Mouse (Mus musculus): ENCODE measurements around the gene Rnft1.
A peak's percentile ranks its signal among the peaks of the same experiment; 100 is the strongest.
"Not testable (repeated sequence)": the region's sequence is repeated elsewhere in the genome, so short reads cannot be mapped to it uniquely, and the experiment has no call there.

Rnft1 gene

GRCm38 (mm10) chr11:86519751-86520150, 35.3 kb downstream of the Rnft1 start:
- no peak for DNase-seq (ENCODE audit: low spot score)

GRCm38 (mm10) chr11:86527528-86527927, 43.1 kb downstream of the Rnft1 start:
- no peak for DNase-seq (ENCODE audit: low spot score)

- peak; percentile 9 for DNase-seq (ENCODE audit: low spot score)
Measured at GRCm38 (mm10) chr11:86532834-86533233, 48.4 kb downstream of the Rnft1 start.

- not testable (repeated sequence) for DNase-seq (ENCODE audit: low spot score)
Measured at GRCm38 (mm10) chr11:86533302-86533701, 48.8 kb downstream of the Rnft1 start.

GRCm38 (mm10) chr11:86534201-86534910, 49.9 kb downstream of the Rnft1 start:
- DNase-seq (ENCODE audit: low spot score): no peak

- peak; percentile 1 for DNase-seq (ENCODE audit: low spot score)
Measured at GRCm38 (mm10) chr11:86538786-86539185, 54.3 kb downstream of the Rnft1 start.

GRCm38 (mm10) chr11:86539716-86540475, 55.4 kb downstream of the Rnft1 start:
- no peak for DNase-seq (ENCODE audit: low spot score)

GRCm38 (mm10) chr11:86540476-86540845, 56.0 kb downstream of the Rnft1 start:
- DNase-seq (ENCODE audit: low spot score): no peak

- no peak for DNase-seq (ENCODE audit: low spot score)
Measured at GRCm38 (mm10) chr11:86542851-86543250, 58.4 kb downstream of the Rnft1 start.

- no peak for DNase-seq (ENCODE audit: low spot score)
Measured at GRCm38 (mm10) chr11:86543960-86544638, 59.6 kb downstream of the Rnft1 start.

GRCm38 (mm10) chr11:86544639-86545299, 60.3 kb downstream of the Rnft1 start, which contains the start of the genes Rps6kb1 and Tubd1:
TSS of gene Rps6kb1 (minus strand) at chr11:86544805.
TSS of gene Tubd1 (plus strand) at chr11:86544991.
- DNase-seq (ENCODE audit: low spot score): peak; percentile 99

- DNase-seq (ENCODE audit: low spot score): no peak
Measured at GRCm38 (mm10) chr11:86545556-86545955, 61.1 kb downstream of the Rnft1 start.

- DNase-seq (ENCODE audit: low spot score): peak; percentile 39
Measured at GRCm38 (mm10) chr11:86547412-86547811, 63.0 kb downstream of the Rnft1 start.

Data from T-cell, adult 2 months (primary cell).